Mouse (Mus musculus): ENCODE results near the gene Egflam.

DNA sequence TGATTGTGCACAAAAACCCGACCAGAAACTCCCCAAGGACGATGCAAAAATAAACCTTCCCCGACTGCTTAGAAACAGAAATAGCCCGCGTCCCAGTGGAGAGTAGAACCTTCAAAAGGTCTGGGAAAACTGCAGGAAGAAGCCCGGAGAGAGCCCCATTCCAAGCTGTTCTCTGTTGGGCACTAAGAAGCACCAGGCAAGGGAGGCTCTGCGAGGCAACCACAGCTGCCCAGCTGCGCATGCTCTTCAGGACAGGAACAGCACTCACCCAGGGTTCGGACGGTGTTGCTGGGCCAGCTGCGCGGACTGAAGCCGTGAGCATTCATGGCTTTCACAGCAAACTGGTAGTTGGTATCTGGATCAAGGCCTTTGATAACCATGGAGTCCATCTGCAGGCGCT, 108.7 kb downstream of the Egflam start:
- no peak for TF ChIP-seq CTCF (IDR thresholded peaks at IDR 0.05; ENCODE audit: insufficient read depth, low read depth, low read length)
- no peak for TF ChIP-seq POLR2A (IDR thresholded peaks at IDR 0.05; ENCODE audit: insufficient read depth, low read depth, low read length)

Data from olfactory bulb, adult 2 months (tissue).